Mouse (Mus musculus): ENCODE results near the gene Gm49405.
"Not testable (repeated sequence)": the region's sequence is repeated elsewhere in the genome, so short reads cannot be mapped to it uniquely, and the experiment has no call there.

Gm49405 gene

GRCm38 (mm10) chr19:4013066-4013465 is 12.6 kb downstream of the Gm49405 start:
- no peak for DNase-seq (ENCODE audit: low read depth, low spot score)

DNA sequence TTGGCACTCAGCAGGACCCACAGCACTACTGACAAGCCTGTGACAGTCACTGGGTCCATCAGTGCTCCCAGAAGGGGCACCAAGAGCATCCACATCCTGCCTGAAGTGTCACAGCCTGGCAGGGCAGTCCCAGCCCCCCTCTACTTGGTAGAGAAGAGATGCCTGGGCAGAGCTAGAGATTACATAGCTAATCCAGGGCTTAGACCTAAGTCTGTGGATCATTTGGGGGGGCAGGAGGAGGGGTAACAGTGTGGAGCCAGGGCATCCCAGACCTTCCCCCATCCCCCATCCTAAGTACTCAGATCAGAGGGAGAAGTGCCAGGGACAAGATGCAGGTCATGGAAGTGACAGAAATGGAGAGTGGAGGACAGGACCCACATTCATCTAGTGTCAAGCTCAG is 14.4 kb downstream of the Gm49405 start:
- no peak for DNase-seq (ENCODE audit: low read depth, low spot score)

GRCm38 (mm10) chr19:4015635-4016034 is 15.2 kb downstream of the Gm49405 start:
- no peak for DNase-seq (ENCODE audit: low read depth, low spot score)

- no peak for DNase-seq (ENCODE audit: low read depth, low spot score)
Measured at GRCm38 (mm10) chr19:4017921-4018587, 17.6 kb downstream of the Gm49405 start.

- peak; percentile 96 for DNase-seq (ENCODE audit: low read depth, low spot score)
Measured at GRCm38 (mm10) chr19:4018743-4019583, 18.5 kb downstream of the Gm49405 start.

- DNase-seq (ENCODE audit: low read depth, low spot score) = no peak
Measured at GRCm38 (mm10) chr19:4023185-4023584, 22.8 kb downstream of the Gm49405 start.

- DNase-seq (ENCODE audit: low read depth, low spot score) = peak; percentile 85
Measured at GRCm38 (mm10) chr19:4027576-4027975, 27.1 kb downstream of the Gm49405 start.

GRCm38 (mm10) chr19:4032668-4033067 is 32.2 kb downstream of the Gm49405 start:
- DNase-seq (ENCODE audit: low read depth, low spot score) = no peak

- DNase-seq (ENCODE audit: low read depth, low spot score) = no peak
Measured at GRCm38 (mm10) chr19:4033298-4033697, 32.9 kb downstream of the Gm49405 start.

DNA sequence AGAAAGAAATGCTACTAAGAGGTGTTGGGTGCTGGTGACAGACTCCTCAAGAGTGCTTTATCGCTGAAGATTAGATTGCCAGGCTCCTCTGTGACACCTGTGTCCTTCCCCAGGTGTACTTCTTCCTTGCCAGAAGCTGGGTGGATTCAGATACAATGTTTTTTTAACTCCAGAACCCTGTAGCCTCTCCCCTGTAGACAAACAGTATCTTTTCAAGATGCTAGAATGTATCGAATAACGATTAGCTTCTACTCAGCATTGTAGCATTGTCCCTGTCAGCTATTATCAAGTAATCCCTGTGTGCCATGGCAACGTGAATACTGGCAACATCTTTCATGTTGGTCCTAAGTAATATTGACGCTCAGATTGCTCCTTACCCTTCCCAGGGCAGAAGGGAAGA is 33.3 kb downstream of the Gm49405 start:
- DNase-seq (ENCODE audit: low read depth, low spot score) = no peak

DNA sequence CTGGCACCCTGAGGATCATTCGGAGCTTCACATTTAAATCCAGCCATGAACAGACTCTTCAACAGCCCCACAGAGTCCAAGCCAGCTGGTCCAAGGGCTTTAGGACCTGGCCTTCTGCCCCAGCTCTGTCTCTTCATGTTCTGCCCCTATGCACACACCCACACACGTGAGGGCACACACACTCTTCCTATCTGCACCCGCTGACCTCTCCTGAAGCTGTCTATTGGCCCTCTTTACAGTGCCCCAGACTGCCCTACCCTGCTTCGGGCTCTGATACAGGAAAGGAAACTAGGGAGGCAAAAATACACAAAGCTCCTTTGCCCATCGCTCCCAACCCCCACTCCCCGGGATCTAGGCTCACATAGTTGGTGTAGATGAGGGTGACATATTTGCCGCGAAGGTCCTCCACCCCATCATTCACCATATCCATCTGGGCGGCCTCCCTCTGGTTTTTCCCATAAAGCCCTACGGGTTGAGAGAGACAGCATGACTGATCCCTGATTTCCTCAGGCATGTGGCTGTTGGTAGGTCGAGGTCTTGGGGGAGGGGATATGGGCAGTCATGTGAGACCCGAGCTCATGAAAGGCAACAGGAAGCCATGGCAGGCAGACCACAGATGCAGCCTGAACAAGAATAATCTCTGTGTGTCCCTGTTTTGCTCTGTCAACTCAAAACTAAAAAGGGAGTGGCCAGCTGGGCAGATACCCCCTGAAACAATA is 36.1 kb downstream of the Gm49405 start:
- peak; percentile 20 for DNase-seq (ENCODE audit: low read depth, low spot score)

GRCm38 (mm10) chr19:4037154-4037787 is 36.8 kb downstream of the Gm49405 start:
- not testable (repeated sequence) for DNase-seq (ENCODE audit: low read depth, low spot score)

DNA sequence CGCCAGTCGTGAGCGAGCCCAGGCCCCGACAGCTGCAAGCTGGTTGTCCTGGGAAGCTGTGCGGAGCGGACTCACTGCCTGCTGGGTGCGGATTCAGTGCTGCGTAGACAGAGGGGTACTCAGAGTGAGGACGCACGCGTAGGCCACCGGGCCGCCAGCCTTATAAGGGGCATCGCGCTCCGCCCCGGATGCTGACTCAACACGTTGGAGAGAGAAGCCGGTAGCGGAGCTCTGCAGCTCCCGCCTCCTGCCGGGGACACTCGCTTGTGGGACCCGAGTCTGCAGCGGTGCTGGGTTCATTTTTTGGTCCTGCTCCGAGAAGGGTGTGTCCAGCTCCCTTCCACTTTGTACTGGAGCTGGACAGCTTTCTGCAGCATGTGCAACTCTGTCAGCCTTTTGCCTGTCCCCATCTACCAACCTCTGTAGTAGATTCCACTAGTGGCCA is 37.4 kb downstream of the Gm49405 start, which contains the start of gene Gstp1:
TSS of gene Gstp1 (minus strand) at position 198 of the 445 bp plus-strand sequence.
- peak; percentile 96 for DNase-seq (ENCODE audit: low read depth, low spot score)

DNA sequence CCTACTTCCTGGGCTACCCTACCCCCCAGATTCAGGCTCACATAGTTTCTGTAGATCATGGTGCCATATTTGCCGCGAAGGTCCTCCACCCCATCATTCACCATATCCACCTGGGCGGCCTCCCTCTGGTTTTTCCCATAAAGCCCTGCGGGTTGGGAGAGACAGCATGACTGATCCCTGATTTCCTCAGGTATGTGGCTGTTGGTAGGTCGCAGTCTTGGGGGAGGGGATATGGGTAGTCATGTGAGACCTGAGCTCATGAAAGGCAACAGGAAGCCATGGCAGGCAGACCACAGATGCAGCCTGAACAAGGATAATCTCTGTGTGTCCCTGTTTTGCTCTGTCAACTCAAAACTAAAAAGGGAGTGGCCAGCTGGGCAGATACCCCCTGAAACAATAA is 40.5 kb downstream of the Gm49405 start:
- DNase-seq (ENCODE audit: low read depth, low spot score) = not testable (repeated sequence)

DNA sequence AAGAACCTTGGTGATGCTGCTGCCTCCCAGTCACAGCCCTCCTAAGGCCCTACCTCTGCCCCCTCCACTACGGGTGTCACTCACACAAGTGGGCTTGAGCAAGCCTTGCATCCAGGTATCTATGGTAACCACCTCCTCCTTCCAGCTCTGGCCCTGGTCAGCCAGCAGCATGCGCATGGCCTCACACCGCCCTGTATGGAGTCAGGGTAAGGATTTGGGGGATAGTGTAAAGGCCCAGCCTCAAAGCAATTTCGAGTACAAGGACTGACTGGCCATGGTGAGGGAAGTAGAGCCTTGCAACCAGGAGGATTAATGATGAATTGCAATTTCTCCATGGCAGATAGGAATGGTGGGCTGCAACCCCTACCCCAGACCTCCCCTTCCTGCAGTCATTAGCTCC is 41.1 kb downstream of the Gm49405 start:
- DNase-seq (ENCODE audit: low read depth, low spot score) = not testable (repeated sequence)

- no peak for DNase-seq (ENCODE audit: low read depth, low spot score)
Measured at GRCm38 (mm10) chr19:4042124-4042523, 41.7 kb downstream of the Gm49405 start.

GRCm38 (mm10) chr19:4044109-4044508 is 43.7 kb downstream of the Gm49405 start:
- DNase-seq (ENCODE audit: low read depth, low spot score) = not testable (repeated sequence)

DNA sequence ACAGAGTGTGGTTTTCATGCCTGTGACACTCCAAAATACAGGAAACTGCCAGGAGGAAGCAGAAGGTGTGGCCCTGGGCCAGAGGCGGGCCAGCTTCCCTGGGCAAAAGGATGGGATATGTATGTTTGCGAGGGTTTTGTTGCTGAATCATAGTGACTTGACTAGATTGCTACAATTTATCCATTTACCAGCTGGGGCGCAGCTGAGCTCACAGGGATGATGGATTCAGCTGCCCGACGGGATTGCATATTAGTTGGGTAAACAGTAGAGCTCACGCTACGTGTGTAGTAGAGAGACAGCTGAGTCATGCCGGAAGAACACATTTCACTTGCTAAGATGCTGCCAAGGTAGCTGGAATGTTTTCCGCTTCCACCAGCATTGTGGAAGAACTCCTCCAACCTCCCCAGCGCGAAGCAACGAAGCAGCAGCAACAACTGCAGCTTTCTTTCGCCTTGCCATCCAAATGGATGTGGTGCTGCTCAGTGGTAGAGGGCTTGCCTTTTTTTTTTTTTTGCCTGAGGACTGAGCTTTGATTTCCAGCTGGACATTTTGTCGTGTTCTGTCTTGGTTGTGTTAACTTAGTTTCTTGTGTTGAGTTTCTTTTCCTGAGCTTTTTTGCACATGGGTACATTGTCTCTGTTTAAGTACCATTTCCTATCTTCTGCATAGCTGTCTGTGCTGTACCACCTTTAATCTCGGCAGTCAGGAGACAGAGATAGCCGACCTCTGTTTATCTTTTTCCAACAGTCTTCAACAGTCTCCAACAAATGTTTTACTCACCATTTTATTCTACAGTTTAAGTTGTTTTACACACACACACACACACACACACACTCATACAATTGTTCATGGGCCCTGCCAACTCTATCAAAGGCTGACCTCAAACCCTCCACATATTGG is 45.8 kb downstream of the Gm49405 start, which contains the start of gene Gstp2:
TSS of gene Gstp2 (minus strand) at position 58 of the 900 bp plus-strand sequence.
- DNase-seq (ENCODE audit: low read depth, low spot score) = peak; percentile 97

DNA sequence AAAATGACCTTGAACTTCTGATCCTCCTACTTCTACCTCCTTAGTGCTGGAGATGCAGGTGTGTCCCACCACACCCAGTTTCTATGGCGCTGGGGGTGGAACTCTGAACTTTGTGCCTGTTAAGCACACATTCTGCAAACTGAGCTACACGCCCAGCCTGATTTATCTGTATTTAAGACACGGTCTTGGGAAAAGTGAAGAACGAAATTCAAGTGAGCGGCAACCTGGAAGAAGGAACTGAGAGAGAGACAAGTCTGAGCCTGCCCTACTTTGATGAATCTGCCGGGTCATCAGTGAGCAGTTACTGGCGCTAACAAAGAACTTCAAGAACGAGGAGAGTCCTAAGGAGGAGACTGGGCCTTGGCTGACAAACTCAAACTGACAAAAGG is 46.4 kb downstream of the Gm49405 start:
- no peak for DNase-seq (ENCODE audit: low read depth, low spot score)

DNA sequence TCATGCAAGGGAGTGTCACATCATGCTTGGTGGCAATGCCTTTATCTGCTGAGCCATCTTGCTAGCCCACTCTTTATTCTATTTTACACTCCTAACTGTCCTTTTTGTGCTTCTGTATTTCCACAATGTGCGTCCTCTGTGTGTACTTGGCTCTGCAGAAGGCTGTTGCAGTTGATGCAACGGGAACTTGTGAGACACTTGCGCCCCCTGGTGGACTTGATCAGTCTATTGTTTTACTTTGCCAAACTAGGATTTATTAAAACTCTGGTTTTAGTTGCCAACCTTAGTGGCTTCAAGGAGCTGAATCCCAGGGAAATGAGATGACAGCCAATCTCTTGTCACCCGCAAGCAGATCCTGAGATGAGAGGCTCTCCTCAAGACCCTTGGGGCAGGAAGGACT is 47.4 kb downstream of the Gm49405 start:
- peak; percentile 94 for DNase-seq (ENCODE audit: low read depth, low spot score)
